Mouse (Mus musculus) MN1 (cell line): Measurements from ENCODE around the gene Magi2.
"Not testable (repeated sequence)": the region's sequence is repeated elsewhere in the genome, so short reads cannot be mapped to it uniquely, and the experiment has no call there.

ENCODE experiments used
- DNase-seq: peaks from one replicate; pipeline ENCODE4 v3.0.0-alpha.2; 2016; ENCODE audit warnings: low spot score

Magi2 gene

GRCm38 (mm10) chr5:20704886-20705285 is 1478.0 kb downstream of the Magi2 start:
- no peak for DNase-seq

GRCm38 (mm10) chr5:20706322-20707282 is 1479.8 kb downstream of the Magi2 start:
- not testable (repeated sequence) for DNase-seq

- not testable (repeated sequence) for DNase-seq
These were observed 1484.0 kb downstream of the Magi2 start for GRCm38 (mm10) chr5:20710845-20711244.

GRCm38 (mm10) chr5:20714619-20715018 is 1487.8 kb downstream of the Magi2 start:
- not testable (repeated sequence) for DNase-seq

GRCm38 (mm10) chr5:20715980-20716379 is 1489.1 kb downstream of the Magi2 start:
- not testable (repeated sequence) for DNase-seq

- DNase-seq: no peak
These were observed 1493.5 kb downstream of the Magi2 start for GRCm38 (mm10) chr5:20720201-20720900.

GRCm38 (mm10) chr5:20723226-20723625 is 1496.4 kb downstream of the Magi2 start:
- DNase-seq: not testable (repeated sequence)

GRCm38 (mm10) chr5:20738795-20739194 is 1512.0 kb downstream of the Magi2 start:
- no peak for DNase-seq

- no peak for DNase-seq
These were observed 1514.4 kb downstream of the Magi2 start for GRCm38 (mm10) chr5:20741193-20741592.

GRCm38 (mm10) chr5:20741936-20742335 is 1515.1 kb downstream of the Magi2 start:
- DNase-seq: no peak

- no peak for DNase-seq
These were observed 1521.3 kb downstream of the Magi2 start for GRCm38 (mm10) chr5:20748142-20748541.

GRCm38 (mm10) chr5:20748856-20749255 is 1522.0 kb downstream of the Magi2 start:
- no peak for DNase-seq

GRCm38 (mm10) chr5:20749535-20749934 is 1522.7 kb downstream of the Magi2 start:
- no peak for DNase-seq

GRCm38 (mm10) chr5:20751000-20751399 is 1524.2 kb downstream of the Magi2 start:
- no peak for DNase-seq

- DNase-seq: no peak
These were observed 1524.9 kb downstream of the Magi2 start for GRCm38 (mm10) chr5:20751696-20752095.

GRCm38 (mm10) chr5:20753096-20753495 is 1526.3 kb downstream of the Magi2 start:
- DNase-seq: no peak

GRCm38 (mm10) chr5:20753963-20754362 is 1527.1 kb downstream of the Magi2 start:
- DNase-seq: no peak
